Comparison of ENCODE assay signal across 26 mouse cellular contexts in genomic region chr6:40482318-40482717, GRCm38 (mm10). TPM values are rescaled to one million over a fixed set of nuclear protein-coding genes. Genes with fewer than 3 reads are reported as not detected.
DNase-seq lines count a peak whose midpoint lies in the region; ATAC-seq lines count a peak whose summit lies in the region.
"Had no signal": no experiment of that assay in that cellular context is flagged by ENCODE, and none has a peak within 500 bp of the region (broad histone marks: within the 10 kb centered on the region; RNA-seq: fewer than 3 reads in every experiment).

No protein-coding gene starts in this region.

- peak; percentile 90 for ATAC-seq in frontal cortex, adult (ENCODE audit: low TSS enrichment)
- ATAC-seq: activated CD4-positive, CD25-positive, alpha-beta regulatory T cell, adult 4 months; CD4-positive, CD25-positive, alpha-beta regulatory T cell, adult 4 months; forebrain, embryonic 14.5 days; Patski had no signal

- DNase-seq in frontal cortex, postnatal 14 days (ENCODE audit: low spot score in 2 of 2) = no peak
- peak; percentile 9 to 11 for DNase-seq in left cerebral cortex, adult 18-20 months (ENCODE audit: low spot score in 2 of 2)
- no peak for DNase-seq in left cerebral cortex, adult 11 months (ENCODE audit: low spot score)
- DNase-seq in right cerebral cortex, adult 18-20 months = peak; percentile 34
- no peak for DNase-seq in right cerebral cortex, adult 2 months (ENCODE audit: low spot score in 2 of 2)
- DNase-seq in heart, postnatal 4 days = no peak
- DNase-seq: adrenal gland, adult 8-10 months; adrenal gland, postnatal 14 days; adrenal gland, postnatal 36 days; B cell, adult 2 months; cerebellum, adult 11 months; cerebellum, adult 18-20 months; cerebellum, adult 8-10 months; cerebellum, adult 9-11 months; cerebellum, postnatal 14 days; cerebellum, postnatal 36 days; embryo, embryonic 11 days had no signal

RNA-seq across cellular contexts. Expression of gene Tas2r137, which starts 8.7 kb away (rescaled TPM):
- not detected for total RNA-seq in left cerebral cortex, adult 18-20 months (2021)
- total RNA-seq in heart, postnatal 4 days (2021) = not detected
- total RNA-seq: adrenal gland, adult 18-20 months; adrenal gland, postnatal 14 days; adrenal gland, postnatal 36 days; CH12.LX; common myeloid progenitor, adult 5-6 weeks; G1E had no signal

RNA-seq across cellular contexts. Expression of gene Tas2r108, which starts 11.0 kb away (rescaled TPM):
- under 1 TPM in 1 of 2 experiments, not detected in 1; 0.35 TPM for total RNA-seq in left cerebral cortex, adult 18-20 months (2021)
- total RNA-seq in heart, postnatal 4 days (2021) = not detected
- total RNA-seq: adrenal gland, adult 18-20 months; adrenal gland, postnatal 14 days; adrenal gland, postnatal 36 days; CH12.LX; common myeloid progenitor, adult 5-6 weeks had no signal

RNA-seq across cellular contexts. Expression of gene Ssbp1, which starts 11.2 kb away (rescaled TPM):
- 10 to 100 TPM; 27.9 to 31.7 TPM for total RNA-seq in left cerebral cortex, adult 18-20 months (2021)
- total RNA-seq in heart, postnatal 4 days (2021) = 10 to 100 TPM; 37.5 to 39.9 TPM

RNA-seq across cellular contexts. Expression of gene Prss37, which starts 37.0 kb away (rescaled TPM):
- not detected for total RNA-seq in left cerebral cortex, adult 18-20 months (2021)
- total RNA-seq in heart, postnatal 4 days (2021) = not detected
- total RNA-seq: adrenal gland, adult 18-20 months; adrenal gland, adult 8-10 months; adrenal gland, postnatal 14 days; adrenal gland, postnatal 36 days; CH12.LX; common myeloid progenitor, adult 5-6 weeks; G1E had no signal

RNA-seq across cellular contexts. Expression of gene Wee2, which starts 43.4 kb away (rescaled TPM):
- under 1 TPM in 1 of 2 experiments, not detected in 1; 0.33 TPM for total RNA-seq in left cerebral cortex, adult 18-20 months (2021)
- not detected for total RNA-seq in heart, postnatal 4 days (2021)
- total RNA-seq: adrenal gland, adult 18-20 months; adrenal gland, adult 8-10 months; adrenal gland, postnatal 14 days; adrenal gland, postnatal 36 days; CH12.LX; common myeloid progenitor, adult 5-6 weeks had no signal

Comparison
In these comparisons a context has a peak if more than half of its experiments do, and no peak if none do; other contexts are left out.
1. DNase-seq: peak in left cerebral cortex, adult 18-20 months (2 of 2) and right cerebral cortex, adult 18-20 months (single experiment); none in frontal cortex, postnatal 14 days (0 of 2), left cerebral cortex, adult 11 months (single experiment), right cerebral cortex, adult 2 months (0 of 2) and heart, postnatal 4 days (single experiment).